Mouse (Mus musculus) gastrocnemius, adult 18-20 months (tissue): ENCODE results near the gene Gm37240. TPM values are rescaled to one million over a fixed set of nuclear protein-coding genes. Genes with fewer than 3 reads are reported as not detected.
A peak's percentile ranks its signal among the peaks of the same experiment; 100 is the strongest.
"Not testable (repeated sequence)": the region's sequence is repeated elsewhere in the genome, so short reads cannot be mapped to it uniquely, and the experiment has no call there.

Source experiments
- DNase-seq: peaks from one replicate; pipeline ENCODE4 v3.0.0; 2021; ENCODE audit warnings: low spot score
- total RNA-seq, 2 experiments: library from RNA; stranded (reverse); gene quantifications; 2 replicates each; pipeline ENCODE4 v1.2.3; 2021

Gm37240 gene
- total RNA-seq, 2 experiments from 2014 or later: 30.2 to 34.0 TPM

DNA sequence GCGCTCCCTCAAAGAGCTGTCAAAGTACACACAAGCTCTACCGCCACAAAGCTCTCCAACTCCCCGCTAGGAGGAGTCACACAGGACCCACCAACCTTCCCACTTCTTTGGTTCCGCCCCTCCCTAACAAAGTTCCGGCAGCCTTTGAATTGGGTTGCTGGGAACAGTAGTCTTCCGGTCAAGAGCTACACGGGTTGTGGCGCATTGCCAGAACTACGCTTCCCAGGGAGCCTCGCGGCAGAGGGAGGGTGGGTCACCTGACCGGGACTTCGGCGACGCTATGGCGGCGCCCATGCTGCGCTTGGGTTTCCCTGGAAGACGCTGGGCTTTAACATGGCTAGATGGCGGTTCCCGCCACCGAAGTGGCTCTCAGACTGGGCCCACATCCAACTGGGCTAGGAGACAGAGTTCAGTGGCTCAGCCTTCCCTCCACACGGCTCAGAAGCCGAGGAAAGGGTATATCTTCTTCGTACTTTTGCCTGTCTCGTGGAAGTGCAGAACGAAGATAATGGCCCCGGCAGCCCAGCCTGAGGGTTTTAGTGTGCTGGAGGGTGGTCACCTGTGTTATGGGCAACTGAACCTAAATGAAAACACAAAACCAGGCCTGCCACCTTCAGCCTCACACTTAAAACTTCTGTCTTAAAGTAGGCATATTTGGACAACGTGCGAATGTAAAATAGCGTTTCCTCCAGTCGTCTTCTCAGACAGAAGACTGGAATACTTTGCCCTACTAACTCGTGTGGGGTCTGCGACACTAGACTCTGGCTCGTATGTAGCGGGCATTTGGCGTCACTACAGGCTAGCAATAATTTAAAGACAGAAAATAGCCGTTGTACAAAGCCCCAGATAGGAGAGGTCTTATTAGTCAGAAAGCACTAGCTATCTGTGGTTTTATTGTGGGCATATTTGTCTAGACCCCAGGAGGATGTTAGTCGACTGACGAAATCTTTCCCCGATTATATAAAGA is 313.2 kb downstream of the Gm37240 start, which contains the start of gene Gatb:
TSS of gene Gatb (plus strand) at position 256 of the 967 bp plus-strand sequence.
- DNase-seq: peak; percentile 100

GRCm38 (mm10) chr3:85573216-85573863 is 314.0 kb downstream of the Gm37240 start:
- no peak for DNase-seq

DNA sequence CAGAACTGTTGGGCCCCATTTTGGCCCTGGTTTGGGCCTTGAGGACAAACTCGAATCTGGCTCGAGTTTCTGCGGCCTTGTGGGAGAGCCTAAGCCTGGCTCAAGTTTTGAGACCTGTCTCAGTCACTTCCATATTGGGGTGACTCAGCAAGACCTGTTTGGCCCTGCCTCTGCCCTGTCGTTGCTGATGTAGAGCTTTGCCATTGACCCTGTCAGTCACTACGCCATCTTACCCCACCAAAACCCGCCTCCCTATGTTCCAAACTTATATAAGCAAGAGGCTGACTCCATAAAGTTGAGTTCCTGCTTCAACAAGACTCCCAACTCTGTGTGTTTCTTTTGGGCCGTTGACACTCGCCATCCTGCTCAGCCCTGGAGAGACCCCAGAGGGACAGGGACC is 314.8 kb downstream of the Gm37240 start:
- not testable (repeated sequence) for DNase-seq

DNA sequence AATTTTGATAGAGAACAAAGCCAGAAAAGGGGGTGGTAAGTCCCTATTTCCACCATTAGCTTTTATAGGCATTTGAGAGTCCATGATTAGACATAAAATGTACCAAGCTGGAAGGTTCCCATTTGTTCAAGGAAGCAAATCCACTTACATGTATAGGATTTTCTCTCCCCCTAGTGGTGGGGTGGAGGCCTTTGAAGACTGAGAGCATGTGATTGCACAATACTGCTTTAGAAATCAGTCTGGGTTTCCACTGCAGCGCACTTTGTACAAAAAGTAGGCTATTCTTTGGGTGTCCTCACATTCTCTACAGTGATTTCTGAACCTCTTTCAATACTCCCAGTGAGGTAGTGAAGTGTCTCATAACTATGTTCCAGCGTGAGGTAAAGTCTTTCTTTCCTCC is 316.0 kb downstream of the Gm37240 start:
- DNase-seq: peak; percentile 68

GRCm38 (mm10) chr3:85564603-85565002 is 322.7 kb downstream of the Gm37240 start:
- no peak for DNase-seq

- DNase-seq: no peak
These were observed 333.5 kb downstream of the Gm37240 start for GRCm38 (mm10) chr3:85553731-85554277.

- no peak for DNase-seq
These were observed 336.0 kb downstream of the Gm37240 start for GRCm38 (mm10) chr3:85551352-85551751.

GRCm38 (mm10) chr3:85550312-85550711 is 337.0 kb downstream of the Gm37240 start:
- DNase-seq: no peak

DNA sequence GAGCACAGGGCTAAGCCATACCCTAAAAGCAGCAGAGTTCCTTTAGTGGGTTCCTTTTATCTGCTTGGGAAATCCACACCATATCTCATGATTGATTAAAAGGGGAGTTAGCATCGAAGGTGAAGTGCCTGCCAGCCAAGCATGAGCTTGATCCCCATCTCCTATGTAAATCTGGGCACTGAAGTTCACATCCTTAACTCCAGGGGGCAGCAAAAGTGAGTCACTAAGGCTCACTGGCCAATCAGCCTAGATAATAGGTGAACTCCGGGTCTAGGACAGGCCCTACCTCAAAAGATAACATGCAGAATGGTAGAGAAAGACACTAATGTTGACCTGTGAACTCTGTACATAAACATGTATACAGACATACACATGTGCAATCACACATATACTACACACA is 343.7 kb downstream of the Gm37240 start:
- DNase-seq: peak; percentile 8

GRCm38 (mm10) chr3:85542765-85543164 is 344.6 kb downstream of the Gm37240 start:
- DNase-seq: no peak

DNA sequence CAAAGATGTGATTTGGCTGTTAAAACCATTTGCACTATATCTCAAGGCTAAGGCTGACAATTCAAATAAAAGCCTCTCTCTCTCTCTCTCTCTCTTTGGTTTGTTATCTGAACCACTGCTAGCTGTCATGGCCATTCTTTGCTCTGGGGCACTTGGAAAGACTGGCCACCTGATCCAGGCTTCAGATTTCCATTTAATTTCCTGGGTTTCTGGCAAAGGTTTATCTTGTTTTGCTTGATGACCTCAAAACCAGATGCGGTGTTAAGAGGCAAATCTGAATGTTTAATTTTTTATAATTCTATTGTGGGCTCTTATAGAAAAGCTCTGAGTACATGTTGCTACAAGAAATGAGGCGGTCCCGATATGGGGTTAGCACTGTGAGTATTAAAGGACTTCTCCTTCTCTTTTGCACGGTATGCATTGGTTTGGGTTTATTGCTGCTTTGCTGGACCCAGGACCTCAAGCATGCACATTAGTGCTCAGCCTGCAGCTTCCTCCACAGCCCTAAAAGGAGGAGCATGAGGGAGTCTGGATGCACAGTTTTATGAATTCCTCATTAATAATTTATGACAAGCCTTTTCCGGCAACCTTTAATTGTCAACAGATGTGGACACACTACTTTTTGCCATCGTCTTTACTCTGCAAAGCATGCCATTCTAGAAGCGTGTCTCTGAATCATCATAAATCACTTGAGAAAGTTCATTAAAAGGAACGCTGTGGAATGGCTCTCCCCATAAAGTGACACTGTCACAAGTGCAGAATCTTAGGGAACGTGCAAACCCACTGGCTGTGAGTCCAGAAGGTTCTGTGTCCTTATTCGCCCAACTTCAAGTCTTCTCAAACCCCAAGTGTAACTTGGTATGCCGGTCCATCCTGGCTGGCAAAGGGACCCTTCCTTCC is 351.4 kb downstream of the Gm37240 start:
- no peak for DNase-seq

- DNase-seq: no peak
These were observed 352.3 kb downstream of the Gm37240 start for GRCm38 (mm10) chr3:85535042-85535441.

- DNase-seq: no peak
These were observed 354.9 kb downstream of the Gm37240 start for GRCm38 (mm10) chr3:85532376-85532775.

GRCm38 (mm10) chr3:85530601-85531161 is 356.6 kb downstream of the Gm37240 start:
- no peak for DNase-seq

GRCm38 (mm10) chr3:85521311-85521907 is 365.9 kb downstream of the Gm37240 start:
- no peak for DNase-seq

GRCm38 (mm10) chr3:85518668-85519067 is 368.6 kb downstream of the Gm37240 start:
- peak; percentile 32 for DNase-seq

DNA sequence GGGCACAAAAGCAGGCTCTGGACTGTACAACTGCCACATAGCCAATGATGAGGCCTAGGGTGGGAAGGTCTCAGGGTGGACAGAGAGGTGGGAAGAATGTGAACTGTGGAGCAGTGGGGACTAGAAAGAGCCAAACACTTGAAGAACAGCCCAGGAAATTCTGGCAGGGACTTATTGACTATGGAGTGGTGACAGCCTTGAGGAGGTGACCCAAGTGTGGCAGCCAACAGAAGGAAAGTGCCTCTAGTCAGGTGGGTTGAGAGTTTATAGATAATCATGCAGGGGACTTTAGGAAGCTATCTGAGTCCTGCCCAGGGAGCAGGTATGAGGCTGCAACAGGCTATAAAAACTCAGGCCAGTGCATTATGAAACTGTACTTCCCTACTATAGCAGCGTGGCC is 369.2 kb downstream of the Gm37240 start:
- DNase-seq: no peak

DNA sequence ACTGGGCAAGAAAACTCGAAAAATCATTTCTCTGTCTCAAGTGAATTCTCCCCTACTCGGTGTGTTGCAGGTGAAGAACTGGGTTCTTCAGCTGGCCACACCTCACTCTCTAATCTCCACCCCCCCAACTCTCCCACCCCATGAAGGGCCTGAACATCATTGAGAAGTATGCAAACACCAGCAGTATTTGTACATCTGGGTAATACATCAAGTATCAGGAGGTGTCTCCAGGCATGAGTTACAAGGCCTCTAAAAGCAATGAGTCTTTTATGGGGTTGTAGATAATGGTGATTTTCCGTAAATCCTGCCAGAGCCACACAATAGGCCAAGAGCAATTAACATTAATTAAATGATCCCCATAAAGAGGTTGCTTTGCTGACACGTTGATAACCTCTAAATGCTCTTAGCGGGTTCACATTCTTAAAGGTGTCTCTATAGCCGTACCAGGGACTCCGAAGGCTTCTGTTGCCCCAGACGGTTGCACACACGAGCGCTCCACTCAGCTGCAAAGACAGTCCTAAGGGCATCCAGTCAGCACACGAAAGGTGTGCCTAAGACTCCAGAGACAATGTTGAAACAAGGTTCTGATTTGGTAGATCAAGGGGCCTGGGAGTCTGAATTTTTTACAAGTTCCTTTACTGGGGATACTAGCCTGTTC is 370.4 kb downstream of the Gm37240 start:
- DNase-seq: no peak

GRCm38 (mm10) chr3:85514700-85515099 is 372.6 kb downstream of the Gm37240 start:
- no peak for DNase-seq
